Mouse (Mus musculus): ENCODE measurements around the gene St13. TPM values are rescaled to one million over a fixed set of nuclear protein-coding genes. Genes with fewer than 3 reads are reported as not detected.
A peak's percentile ranks its signal among the peaks of the same experiment; 100 is the strongest.
"Not testable (repeated sequence)": the region's sequence is repeated elsewhere in the genome, so short reads cannot be mapped to it uniquely, and the experiment has no call there.

St13 gene
- 186 and 191 TPM in 2 replicates for polyA plus RNA-seq (2015; fragmentation: Nextera tagmentation; extraction: Ambion mirVana)

GRCm38 (mm10) chr15:81399638-81400315, at the start of gene St13, which contains the start of gene Xpnpep3:
St13 (minus strand) TSS chr15:81400077.
Xpnpep3 (plus strand) TSS chr15:81400138.
- H3K36me3 ChIP-seq: no peaks in the 10 kb centered on the region
- no peaks in the 10 kb centered on the region for H3K9me3 ChIP-seq
- peak within 1 kb of the TSS; percentile 81 for H3K4me2 ChIP-seq
- H3K9ac ChIP-seq: peak within 1 kb of the TSS; percentile 92
- ATAC-seq (ENCODE audit: low FRiP score): peak; percentile 99
- H3K4me1 ChIP-seq (replicated peaks): peaks cover 34% of the 10 kb centered on the region
- H3K27me3 ChIP-seq: no peaks in the 10 kb centered on the region
- WGBS: under 1% methylated on average over 50 of the region's 50 CpGs
- H3K4me3 ChIP-seq: peak within 1 kb of the TSS; percentile 96
- peak within 1 kb of the TSS; percentile 96 for H3K27ac ChIP-seq

- Histone ChIP-seq H3K9ac (no peak overlapping the region), H3K4me1 (replicated peaks) (no peaks in the 10 kb centered on the region), H3K4me2 (no peak overlapping the region), H3K27ac (no peak overlapping the region), H3K27me3 (no peaks in the 10 kb centered on the region), H3K4me3 (no peak overlapping the region), H3K9me3 (no peaks in the 10 kb centered on the region), H3K36me3 (peaks cover 34% of the 10 kb centered on the region)
- 58% methylated on average over 3 of the region's 3 CpGs for WGBS
- no peak for ATAC-seq (ENCODE audit: low FRiP score)
Observed at GRCm38 (mm10) chr15:81448463-81448862, 48.6 kb upstream of the St13 start.

DNA sequence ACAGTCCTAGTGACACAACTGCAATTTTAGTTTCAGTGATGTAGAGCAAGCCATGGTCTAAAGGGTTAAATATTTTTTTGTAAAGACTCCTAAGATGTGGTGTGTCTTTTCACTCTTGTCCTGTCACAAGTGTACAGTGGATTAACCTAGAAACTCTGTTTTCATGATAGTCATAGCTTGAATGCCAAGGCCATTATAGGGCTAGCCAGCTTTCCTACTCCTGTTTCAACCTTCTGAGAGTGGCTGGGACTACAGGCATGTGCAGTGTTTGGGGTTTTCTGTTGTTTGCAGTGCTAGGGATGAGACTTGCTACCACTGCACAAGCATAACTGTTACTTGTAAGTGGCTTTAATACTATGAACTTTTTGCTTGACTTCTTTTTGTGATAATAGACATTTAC, 39.4 kb upstream of the St13 start:
- Histone ChIP-seq H3K4me2 (no peak overlapping the region), H3K4me3 (no peak overlapping the region), H3K27me3 (no peaks in the 10 kb centered on the region), H3K9ac (no peak overlapping the region), H3K9me3 (no peaks in the 10 kb centered on the region), H3K36me3 (peaks cover 29% of the 10 kb centered on the region), H3K27ac (no peak overlapping the region), H3K4me1 (replicated peaks) (no peaks in the 10 kb centered on the region)
- ATAC-seq (ENCODE audit: low FRiP score): no peak

GRCm38 (mm10) chr15:81438345-81438744, 38.5 kb upstream of the St13 start:
- no peak overlapping the region for H3K9ac ChIP-seq
- 97% methylated on average over 1 of the region's 1 CpGs for WGBS
- no peak overlapping the region for H3K4me2 ChIP-seq
- no peak for ATAC-seq (ENCODE audit: low FRiP score)
- H3K36me3 ChIP-seq: peaks cover 29% of the 10 kb centered on the region
- no peak overlapping the region for H3K4me3 ChIP-seq
- no peaks in the 10 kb centered on the region for H3K4me1 ChIP-seq (replicated peaks)
- H3K9me3 ChIP-seq: no peaks in the 10 kb centered on the region
- H3K27ac ChIP-seq: no peak overlapping the region
- no peaks in the 10 kb centered on the region for H3K27me3 ChIP-seq

GRCm38 (mm10) chr15:81431195-81431594, 31.3 kb upstream of the St13 start:
- Histone ChIP-seq H3K27me3 (no peaks in the 10 kb centered on the region), H3K27ac (no peak overlapping the region), H3K36me3 (peaks cover 37% of the 10 kb centered on the region), H3K9me3 (no peaks in the 10 kb centered on the region), H3K4me3 (no peak overlapping the region), H3K4me1 (replicated peaks) (no peaks in the 10 kb centered on the region), H3K9ac (no peak overlapping the region), H3K4me2 (no peak overlapping the region)
- no peak for ATAC-seq (ENCODE audit: low FRiP score)
- WGBS: 83% methylated on average over 1 of the region's 1 CpGs

DNA sequence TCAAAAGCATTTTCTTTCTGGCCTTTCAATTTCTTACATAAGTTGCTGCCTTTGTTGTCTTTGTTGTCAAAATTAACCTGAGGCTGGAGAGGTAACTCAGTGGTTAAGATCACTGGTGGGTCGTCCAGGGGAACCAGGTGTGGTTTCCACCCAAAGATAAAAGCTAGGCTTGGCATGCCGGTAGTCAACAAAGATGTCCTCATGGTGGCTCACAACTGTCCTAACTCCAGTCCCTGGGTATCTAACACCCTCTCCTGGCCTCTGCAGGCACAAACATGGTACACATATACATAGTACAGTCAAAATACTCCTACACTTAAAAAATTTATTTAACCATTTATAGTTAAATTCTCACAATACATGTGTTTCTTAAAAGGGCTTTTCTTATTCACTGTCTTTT, 28.1 kb upstream of the St13 start:
- Histone ChIP-seq H3K9ac (no peak overlapping the region), H3K27ac (no peak overlapping the region), H3K4me1 (replicated peaks) (no peaks in the 10 kb centered on the region), H3K4me2 (no peak overlapping the region), H3K36me3 (peaks cover 34% of the 10 kb centered on the region), H3K27me3 (no peaks in the 10 kb centered on the region), H3K9me3 (no peaks in the 10 kb centered on the region), H3K4me3 (no peak overlapping the region)
- no peak for ATAC-seq (ENCODE audit: low FRiP score)
- 98% methylated on average over 2 of the region's 2 CpGs for WGBS

GRCm38 (mm10) chr15:81425311-81425710, 25.4 kb upstream of the St13 start:
- H3K9me3 ChIP-seq: no peaks in the 10 kb centered on the region
- H3K9ac ChIP-seq: no peak overlapping the region
- H3K36me3 ChIP-seq: peaks cover 10% of the 10 kb centered on the region
- H3K4me2 ChIP-seq: no peak overlapping the region
- WGBS: 85% methylated on average over 3 of the region's 3 CpGs
- no peaks in the 10 kb centered on the region for H3K4me1 ChIP-seq (replicated peaks)
- H3K4me3 ChIP-seq: no peak overlapping the region
- H3K27me3 ChIP-seq: no peaks in the 10 kb centered on the region
- no peak overlapping the region for H3K27ac ChIP-seq
- ATAC-seq (ENCODE audit: low FRiP score): no peak

- ATAC-seq (ENCODE audit: low FRiP score): no peak
- Histone ChIP-seq H3K4me1 (replicated peaks) (no peaks in the 10 kb centered on the region), H3K9ac (no peak overlapping the region), H3K9me3 (no peaks in the 10 kb centered on the region), H3K4me2 (no peak overlapping the region), H3K27me3 (no peaks in the 10 kb centered on the region), H3K4me3 (no peak overlapping the region), H3K27ac (no peak overlapping the region), H3K36me3 (peaks cover 6% of the 10 kb centered on the region; the same call in 1 of the 2 replicates)
- WGBS: 86% methylated on average over 7 of the region's 7 CpGs
Observed at GRCm38 (mm10) chr15:81422156-81422681, 22.3 kb upstream of the St13 start.

GRCm38 (mm10) chr15:81421454-81421853, 21.6 kb upstream of the St13 start:
- Histone ChIP-seq H3K9me3 (no peaks in the 10 kb centered on the region), H3K4me2 (no peak overlapping the region), H3K4me3 (no peak overlapping the region), H3K36me3 (0 out of 2 replicates have a peak, but pooled peaks cover 4% of the 10 kb centered on the region), H3K27me3 (no peaks in the 10 kb centered on the region), H3K9ac (no peak overlapping the region), H3K27ac (no peak overlapping the region), H3K4me1 (replicated peaks) (peaks cover 6% of the 10 kb centered on the region)
- 83% methylated on average over 1 of the region's 1 CpGs for WGBS
- ATAC-seq (ENCODE audit: low FRiP score): no peak

GRCm38 (mm10) chr15:81418065-81418464, 18.2 kb upstream of the St13 start:
- H3K36me3 ChIP-seq: 0 out of 2 replicates have a peak, but pooled peaks cover 4% of the 10 kb centered on the region
- H3K27me3 ChIP-seq: no peaks in the 10 kb centered on the region
- H3K4me2 ChIP-seq: no peak overlapping the region
- no peak overlapping the region for H3K27ac ChIP-seq
- no peak overlapping the region for H3K9ac ChIP-seq
- H3K4me3 ChIP-seq: no peak overlapping the region
- H3K9me3 ChIP-seq: no peaks in the 10 kb centered on the region
- H3K4me1 ChIP-seq (replicated peaks): peaks cover 6% of the 10 kb centered on the region
- 91% methylated on average over 4 of the region's 4 CpGs for WGBS
- ATAC-seq (ENCODE audit: low FRiP score): no peak

GRCm38 (mm10) chr15:81416763-81417310, 17.0 kb upstream of the St13 start:
- not testable (repeated sequence) for H3K27me3 ChIP-seq; H3K27ac ChIP-seq; H3K9me3 ChIP-seq; H3K4me1 ChIP-seq (replicated peaks); H3K4me3 ChIP-seq; ATAC-seq (ENCODE audit: low FRiP score); H3K36me3 ChIP-seq
- Histone ChIP-seq H3K9ac (peak overlapping the region; percentile 25; the same call in 1 of the 2 replicates), H3K4me2 (peak overlapping the region; percentile 42)
- WGBS: 13% methylated on average over 22 of the region's 22 CpGs

GRCm38 (mm10) chr15:81408199-81408598, 8.3 kb upstream of the St13 start, which contains the start of gene Dnajb7:
Dnajb7 (minus strand) TSS chr15:81408299.
- H3K4me2 ChIP-seq: no peak within 1 kb of the TSS
- H3K36me3 ChIP-seq: no peaks in the 10 kb centered on the region
- no peaks in the 10 kb centered on the region for H3K9me3 ChIP-seq
- ATAC-seq (ENCODE audit: low FRiP score): no peak
- no peak within 1 kb of the TSS for H3K27ac ChIP-seq
- no peak within 1 kb of the TSS for H3K9ac ChIP-seq
- H3K4me1 ChIP-seq (replicated peaks): no peaks in the 10 kb centered on the region
- H3K4me3 ChIP-seq: no peak within 1 kb of the TSS
- 90% methylated on average over 1 of the region's 1 CpGs for WGBS
- H3K27me3 ChIP-seq: no peaks in the 10 kb centered on the region

- Histone ChIP-seq H3K36me3 (no peaks in the 10 kb centered on the region), H3K9me3 (no peaks in the 10 kb centered on the region), H3K4me1 (replicated peaks) (peaks cover 12% of the 10 kb centered on the region), H3K27ac (no peak overlapping the region), H3K9ac (no peak overlapping the region), H3K27me3 (no peaks in the 10 kb centered on the region), H3K4me2 (no peak overlapping the region), H3K4me3 (no peak overlapping the region)
- 87% methylated on average over 3 of the region's 3 CpGs for WGBS
- ATAC-seq (ENCODE audit: low FRiP score): no peak
Observed at GRCm38 (mm10) chr15:81405008-81405407, 5.1 kb upstream of the St13 start.

Data from hindbrain, embryonic 13.5 days (tissue).